Mouse (Mus musculus) urinary bladder, postnatal 4 days (tissue): Measurements from ENCODE around the gene Dhps.
A peak's percentile ranks its signal among the peaks of the same experiment; 100 is the strongest.

Experiments used
- DNase-seq, 2 experiments: peaks; one replicate each; pipeline ENCODE4 v3.0.0; 2021 to 2022; ENCODE audit warnings: low spot score in 2 of 2

Dhps gene

DNA sequence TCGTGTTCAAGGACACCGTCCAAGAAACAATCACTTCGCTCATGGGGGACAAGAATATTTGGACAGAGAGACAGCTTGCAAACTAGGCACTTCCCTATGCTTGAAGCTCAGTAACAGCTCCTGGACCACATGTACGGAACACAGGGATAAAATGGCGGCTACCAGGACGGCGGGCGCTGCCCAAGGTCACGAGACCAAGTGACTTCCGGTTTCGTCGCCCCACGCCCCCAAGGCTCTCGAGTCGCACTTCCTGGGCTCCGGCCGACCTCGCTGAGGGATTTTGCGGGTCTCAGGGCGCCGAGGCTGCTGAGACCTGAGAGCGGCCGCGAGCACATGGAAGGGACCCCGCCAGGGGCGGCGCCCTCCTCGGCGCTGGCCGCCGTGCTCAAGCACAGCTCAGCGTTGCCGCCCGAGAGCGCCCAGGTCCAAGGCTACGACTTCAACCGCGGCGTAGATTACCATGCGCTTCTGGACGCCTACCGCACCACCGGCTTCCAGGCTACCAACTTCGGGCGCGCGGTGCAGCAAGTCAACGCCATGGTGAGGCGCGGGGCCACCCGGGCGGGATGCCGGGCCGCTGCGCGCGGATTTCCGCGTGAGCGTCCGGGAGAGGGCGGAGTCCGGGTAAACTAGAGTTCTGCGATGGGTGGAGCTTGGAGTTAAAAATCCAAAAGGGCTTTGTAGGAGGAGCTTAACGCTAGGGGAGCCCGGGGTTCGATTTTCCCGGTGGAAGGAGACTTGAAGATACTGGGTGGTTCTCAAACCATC, at the start of gene Dhps:
TSS of gene Dhps (plus strand) at position 244 of the 768 bp plus-strand sequence.
- DNase-seq: peak; percentile 86 to 90

DNA sequence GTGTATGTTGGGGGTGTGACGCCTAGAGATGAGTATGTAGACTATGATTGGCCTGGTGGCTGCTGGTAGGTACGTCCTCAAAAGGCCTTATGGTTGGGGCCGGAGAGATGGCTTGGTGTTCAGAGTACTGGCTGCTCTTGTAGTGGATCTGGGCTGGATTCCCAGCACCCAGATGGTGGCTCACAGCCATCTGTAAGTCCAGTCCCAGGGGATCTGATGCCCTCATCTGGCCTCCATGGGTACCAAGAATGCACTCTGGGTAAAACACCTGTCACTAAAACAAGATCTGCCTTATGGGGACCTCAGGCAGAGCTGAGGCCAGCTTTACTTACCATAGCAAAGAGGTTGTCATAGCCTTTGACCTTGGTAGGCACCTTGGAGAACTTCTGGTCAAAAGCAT, 47.7 kb upstream of the Dhps start:
- no peak for DNase-seq

DNA sequence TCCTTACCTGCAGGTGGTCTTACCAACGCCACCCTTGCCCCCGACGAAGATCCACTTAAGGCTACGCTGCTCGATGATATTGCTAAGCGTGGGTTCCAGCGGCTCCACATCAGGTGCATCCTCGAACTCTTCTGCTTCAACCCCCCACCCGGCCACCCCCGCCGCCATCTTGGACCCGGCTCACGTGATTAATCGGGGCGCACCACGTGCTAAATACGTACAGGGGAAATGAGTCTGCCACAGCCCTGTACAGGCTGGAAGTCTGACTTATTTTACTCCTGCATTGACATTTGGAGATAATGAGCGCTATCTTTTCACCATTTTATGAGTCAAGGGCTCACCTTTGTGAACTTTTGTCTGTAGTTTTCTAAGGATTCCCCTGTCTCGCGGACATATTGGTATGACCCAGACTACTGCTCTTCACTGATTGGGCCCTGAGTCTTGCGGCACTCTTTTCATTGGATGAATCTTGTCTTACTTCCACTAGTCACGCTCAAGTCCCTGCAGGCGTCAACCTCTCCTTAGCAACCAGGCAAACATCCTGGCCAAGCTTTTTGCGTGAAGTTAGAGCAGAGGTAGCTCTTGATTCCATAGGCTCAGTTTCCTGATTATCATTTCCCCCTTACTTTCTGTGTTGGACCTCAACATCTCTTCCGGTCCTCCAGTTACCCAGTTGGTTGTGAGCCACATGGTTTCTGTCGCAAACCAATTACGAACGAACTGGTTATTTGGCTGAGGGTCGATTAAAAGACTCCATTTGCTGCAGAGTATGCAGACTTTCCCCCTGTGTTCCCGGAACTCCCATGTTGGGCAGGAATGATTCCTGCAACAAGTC, 46.2 kb upstream of the Dhps start, which contains the start of gene Asna1:
TSS of gene Asna1 (minus strand) at position 184 of the 835 bp plus-strand sequence.
- DNase-seq: peak; percentile 65 to 76

DNA sequence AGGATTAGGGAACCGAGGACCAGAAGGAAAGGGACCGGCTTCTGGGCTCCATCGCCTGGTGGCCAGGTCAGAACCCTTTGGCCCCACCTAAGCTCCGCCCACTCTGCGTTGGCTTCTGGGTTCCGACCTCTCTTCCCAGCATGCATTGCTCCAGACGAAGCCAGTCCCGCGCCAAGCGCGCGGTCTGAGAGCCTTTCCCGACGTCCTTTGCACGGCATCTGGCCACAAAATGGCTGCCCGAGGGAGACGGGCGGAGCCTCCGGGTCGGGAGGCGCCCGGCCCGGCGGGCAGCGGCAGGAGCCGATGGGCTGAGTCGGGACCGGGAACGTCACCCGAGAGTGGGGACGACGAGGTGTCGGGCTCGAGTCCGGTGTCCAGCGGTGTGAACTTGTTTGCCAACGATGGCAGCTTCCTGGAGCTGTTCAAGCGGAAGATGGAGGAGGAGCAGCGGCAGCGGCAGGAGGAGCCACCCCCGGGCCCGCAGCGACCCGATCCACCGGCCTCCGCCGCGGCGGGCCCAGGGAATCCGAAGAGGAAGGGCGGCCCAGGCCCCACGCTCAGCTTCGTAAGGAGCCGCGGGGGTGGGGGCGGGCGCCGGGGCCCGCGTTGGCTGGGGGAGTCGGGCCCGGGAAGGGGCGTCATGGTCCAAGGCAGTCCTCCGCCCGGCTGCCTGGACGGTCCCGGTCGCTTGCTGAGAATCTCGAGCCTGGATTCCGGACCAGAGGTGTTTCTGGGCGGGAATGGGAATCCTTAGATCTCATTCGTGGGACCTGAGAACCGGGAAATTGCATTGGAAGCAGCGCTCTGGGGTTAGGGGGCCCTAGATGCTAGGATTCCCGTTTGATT, 44.7 kb upstream of the Dhps start, which contains the start of gene Trir:
TSS of gene Trir (plus strand) at position 154 of the 846 bp plus-strand sequence.
- DNase-seq: peak; percentile 94 to 97

DNA sequence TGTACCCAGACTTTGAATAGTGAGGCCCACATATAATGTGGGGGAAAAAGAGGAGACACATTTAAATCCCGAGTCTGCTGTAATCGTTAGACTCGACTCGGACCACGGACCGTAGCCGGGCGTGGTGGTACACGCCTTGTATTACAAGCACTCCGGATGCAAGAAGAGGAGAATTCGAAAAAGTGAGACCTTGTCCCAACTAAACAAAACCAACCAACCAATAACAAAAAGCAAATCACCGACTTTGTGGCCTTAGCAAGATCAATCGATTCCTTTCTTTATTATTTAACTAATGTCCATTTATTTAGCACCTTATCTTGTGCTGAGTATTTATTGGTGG, 44.1 kb upstream of the Dhps start:
- DNase-seq: no peak

DNA sequence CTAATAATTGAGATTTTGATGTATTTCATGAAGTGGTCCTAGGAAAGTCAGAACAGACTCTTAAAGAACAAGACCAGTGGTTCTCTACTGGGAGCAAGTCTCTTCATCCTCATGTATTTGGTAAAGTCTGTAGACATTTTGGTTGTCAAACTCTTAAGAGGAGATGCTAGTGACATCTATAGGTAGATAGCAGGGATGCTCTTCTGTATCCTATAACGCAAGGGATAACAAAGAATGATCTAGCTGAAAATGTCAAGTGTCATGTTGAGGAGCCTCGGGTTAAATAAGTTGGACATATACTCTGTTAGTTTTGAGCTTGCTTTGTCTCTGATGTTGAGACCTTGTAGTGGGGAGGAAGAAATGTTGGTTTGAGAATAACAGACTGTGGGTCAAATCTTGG, 43.6 kb upstream of the Dhps start:
- DNase-seq: no peak

DNA sequence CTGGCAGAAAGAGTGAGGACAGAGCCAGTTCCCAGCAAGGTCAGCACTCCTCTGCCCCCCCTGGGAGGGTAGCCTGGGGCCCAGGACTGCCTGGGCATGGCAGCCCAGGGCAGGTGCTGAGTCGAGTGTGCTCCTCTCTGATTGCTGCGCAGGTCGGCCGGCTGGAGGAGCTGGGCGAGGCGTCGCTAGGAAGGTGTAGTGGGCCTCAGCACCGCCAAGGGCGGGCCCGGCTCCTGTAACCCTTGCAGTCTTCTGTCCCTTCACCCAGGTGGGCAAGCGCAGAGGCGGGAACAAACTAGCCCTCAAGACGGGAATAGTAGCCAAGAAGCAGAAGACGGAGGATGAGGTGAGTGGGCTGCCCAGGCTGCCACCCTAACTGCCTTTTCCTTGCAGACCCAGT, 42.3 kb upstream of the Dhps start:
- DNase-seq: no peak

DNA sequence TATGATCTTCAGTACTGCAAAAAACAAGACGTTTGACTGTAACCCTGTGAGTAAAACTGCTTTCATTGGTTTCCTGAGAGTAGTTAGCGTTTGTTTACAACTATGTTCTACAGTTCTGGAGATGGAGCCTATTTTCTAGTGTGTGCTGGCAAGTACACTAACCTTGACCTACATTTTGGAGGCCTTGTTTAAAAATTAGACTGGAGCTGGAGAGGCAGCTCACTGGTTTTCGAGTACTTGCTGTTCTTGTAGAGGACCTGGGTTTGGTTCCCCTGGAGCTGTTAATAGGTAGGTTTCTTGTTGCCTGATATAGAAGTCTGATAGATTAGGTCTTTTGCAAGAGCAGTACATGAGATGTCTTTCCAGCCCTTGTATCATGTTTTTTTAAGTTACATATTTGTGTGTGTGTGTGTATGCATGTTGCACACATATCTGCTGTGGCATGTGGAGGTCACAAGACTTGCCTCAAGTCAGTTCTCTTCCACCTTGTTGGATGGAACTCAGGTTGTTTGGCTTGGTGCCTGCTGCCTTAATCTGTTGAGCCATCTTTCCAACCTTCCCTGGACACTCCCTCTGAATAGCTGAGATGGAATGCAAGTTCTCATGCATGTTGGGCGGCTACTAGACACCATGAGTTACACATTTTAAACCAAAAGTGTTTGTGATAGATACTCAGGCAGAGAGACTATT, 38.8 kb upstream of the Dhps start:
- DNase-seq: no peak

DNA sequence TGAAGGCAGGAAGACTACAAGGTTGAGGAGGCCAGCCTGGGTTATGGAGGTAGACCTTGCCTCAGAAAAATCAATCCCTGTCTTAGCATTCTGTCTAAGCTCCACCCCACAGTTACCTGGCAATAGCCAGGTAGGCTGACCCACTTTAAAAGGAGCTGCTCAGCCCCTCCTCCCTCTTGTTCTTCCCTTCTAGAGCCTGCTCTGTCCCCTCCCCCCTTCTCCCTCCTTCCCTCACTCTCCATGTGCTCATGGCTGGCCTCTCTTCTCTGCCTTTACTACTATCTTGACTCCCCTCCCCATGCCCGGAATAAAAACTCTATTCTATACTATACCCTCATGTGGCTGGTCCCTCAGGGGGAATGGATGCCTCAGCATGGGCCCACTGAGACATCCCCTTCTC, 37.7 kb upstream of the Dhps start:
- DNase-seq: no peak

DNA sequence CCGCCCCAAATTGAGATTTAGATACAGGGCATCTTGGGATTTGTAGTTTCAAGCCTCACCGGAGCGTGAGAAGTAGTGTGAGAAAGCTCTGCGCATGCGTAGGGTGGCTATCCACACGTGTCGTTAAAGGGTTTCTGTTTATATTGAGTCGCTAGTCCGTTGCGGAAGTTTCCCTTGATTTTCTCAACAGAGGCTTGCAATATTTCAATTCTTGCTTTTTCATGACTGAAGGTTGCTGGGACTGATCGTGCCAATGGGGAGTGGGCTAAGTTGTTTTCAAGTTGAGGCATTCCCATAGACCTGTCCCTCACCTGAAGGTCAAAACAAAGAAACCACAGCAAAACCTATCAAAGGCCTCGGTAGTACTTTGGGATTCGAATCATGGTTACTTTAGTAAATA, 36.8 kb upstream of the Dhps start:
- peak; percentile 44 to 76 for DNase-seq

DNA sequence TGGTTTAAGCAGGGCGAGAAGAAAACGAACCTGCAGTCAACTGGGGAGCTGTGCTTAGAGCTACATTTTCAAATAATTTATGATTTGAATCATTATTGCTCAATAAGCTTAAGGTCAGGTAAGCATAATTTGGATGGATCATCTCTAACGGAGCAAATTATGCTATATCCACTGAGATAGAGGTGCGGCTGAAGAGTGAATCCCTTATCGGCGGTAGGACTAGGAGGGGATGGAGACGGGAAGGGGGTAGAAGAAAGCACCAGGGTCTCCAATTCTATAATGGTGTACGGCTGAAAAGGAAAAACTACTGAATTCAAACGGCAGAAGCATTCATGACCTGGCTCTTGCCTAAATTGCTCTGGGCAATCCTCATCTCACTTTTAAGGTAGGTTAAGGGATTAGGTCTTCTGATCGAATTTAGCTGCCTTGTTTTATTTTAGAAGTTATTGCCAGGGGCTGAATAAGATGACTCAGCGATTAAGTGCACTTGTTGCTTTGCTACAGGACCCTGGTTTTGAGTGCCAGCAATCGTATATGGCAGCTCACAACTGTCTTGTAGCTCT, 36.3 kb upstream of the Dhps start:
- DNase-seq: no peak

DNA sequence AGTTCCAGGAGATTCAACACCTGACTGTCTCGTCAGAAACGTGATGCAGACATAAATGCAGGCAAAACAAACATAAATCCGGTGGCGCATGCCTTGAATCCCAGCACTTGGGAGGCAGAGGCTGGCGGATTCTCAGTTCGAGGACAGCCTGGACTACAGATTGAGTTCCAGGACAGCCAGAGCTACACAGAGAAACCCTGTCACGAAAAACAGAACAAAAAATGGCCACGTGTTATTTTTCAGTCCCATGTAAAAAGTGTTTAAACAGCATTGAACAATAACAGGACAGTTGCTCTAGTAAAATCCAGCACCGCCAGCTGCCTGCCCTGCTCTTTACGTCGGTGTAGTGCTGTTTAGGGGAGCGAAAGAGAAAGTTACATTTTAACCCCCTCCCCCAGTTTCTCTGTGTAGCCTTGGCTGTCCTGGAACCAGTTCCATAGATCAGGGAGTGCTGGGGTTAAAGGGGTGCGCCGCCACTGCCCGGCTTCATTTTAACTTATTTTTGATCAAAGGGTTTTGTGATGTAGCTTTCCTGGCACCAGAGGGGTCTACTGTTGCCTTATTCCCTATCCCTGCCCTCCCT, 35.7 kb upstream of the Dhps start:
- DNase-seq: no peak

DNA sequence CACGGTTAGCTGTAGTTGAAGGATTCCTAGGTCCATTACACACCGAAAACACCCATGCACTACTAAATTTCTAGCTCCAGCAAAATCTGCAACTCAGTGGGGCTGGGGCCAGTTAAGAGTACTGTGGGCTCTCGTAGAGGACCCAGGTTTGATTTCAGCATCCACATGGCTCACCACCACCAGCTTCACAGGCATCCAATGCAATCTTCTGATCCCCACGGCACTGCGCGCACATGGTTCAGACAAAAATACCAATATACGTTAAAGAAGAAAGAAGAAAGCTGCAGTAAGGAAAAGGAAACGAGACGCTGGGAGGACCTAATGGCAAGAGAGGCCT, 35.2 kb upstream of the Dhps start:
- no peak for DNase-seq

DNA sequence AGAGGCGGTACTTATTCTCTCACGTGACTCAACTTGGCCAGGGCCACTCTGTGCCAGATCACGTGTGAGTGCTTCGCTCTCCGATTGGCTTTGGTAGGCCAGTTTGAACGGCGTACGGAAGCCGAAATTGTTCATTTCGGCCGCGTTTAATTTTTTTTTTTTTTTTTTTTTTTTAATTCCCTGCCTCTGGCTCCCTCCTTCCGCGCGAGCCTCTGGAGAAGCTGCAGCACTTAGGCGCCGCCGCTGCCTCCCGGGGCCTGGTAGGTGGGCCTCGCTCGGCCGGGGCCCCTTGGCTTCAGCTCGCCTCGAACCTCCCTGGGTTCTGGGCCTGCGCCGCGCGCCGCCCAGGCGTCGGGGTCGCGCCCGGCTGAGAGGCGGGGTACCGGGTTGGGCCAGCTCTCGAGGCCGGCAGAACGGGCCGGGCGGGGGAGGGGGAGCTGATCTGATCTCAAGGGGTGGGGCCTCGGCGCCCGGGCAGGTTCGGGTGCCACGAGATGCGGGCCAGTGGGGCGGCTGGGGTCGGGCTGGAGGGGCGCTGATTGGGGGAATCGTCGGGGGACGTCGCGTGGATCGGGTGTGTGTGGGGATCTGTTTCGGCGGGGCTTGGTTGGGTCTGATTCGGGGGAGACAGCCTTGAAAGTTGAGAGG, 34.7 kb upstream of the Dhps start, which contains the start of gene Tnpo2:
TSS of gene Tnpo2 (plus strand) at position 198 of the 648 bp plus-strand sequence.
- DNase-seq: peak; percentile 87 to 89

DNA sequence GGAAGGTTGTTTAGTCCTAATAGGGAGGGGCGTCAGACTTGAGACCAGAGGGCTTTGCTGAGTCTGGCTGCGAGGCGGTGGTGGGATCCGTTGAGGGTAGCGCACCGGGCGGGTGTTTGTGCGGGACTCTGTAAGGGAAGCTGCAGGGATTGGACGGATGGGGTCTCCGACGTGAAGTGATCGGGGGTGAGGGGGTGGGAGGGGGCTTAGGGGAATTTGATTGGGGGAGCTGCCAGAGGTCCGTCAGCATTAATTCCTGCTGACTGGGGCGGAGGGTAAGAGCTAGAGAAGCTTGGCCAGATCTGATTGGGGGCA, 34.2 kb upstream of the Dhps start:
- no peak for DNase-seq

DNA sequence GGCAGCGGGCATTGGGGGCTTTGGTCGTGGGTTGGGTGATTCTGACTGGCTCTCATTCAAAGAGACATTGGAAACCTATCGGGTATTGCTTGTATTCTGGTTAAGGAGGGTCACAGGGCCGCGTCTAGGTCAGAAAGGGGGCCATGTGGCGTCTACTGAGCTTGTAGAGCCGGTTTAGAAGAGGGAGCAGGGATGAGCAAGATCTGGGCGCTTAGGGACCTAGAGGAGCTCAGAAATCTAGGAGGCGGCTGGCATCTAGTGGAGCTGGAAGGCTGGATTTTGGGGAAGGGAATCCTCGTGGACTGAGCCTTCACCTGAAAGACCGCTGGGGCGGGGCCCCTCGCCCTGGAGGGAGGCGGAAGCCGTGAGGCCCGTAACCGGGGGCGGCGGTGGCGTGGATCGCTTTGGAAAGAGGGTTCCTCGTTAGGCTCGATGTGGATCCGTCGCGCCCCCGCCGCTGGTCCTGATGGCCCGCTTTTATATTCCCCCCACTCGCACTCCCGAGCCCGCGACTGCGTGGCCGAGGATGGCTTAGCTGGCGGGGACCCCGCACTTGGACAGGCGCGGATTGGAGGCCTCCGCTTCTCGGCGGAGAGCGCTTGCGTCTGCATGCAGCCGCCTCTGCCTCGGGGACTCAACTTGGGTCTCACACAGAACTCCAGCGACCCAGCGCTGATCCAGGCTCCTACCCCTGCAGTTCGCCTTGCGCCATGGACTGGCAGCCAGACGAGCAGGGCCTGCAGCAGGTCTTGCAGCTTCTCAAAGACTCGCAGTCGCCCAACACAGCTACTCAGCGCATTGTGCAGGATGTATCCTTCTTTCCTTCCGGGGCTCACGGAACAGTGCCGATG, 33.7 kb upstream of the Dhps start:
- peak in 1 of 2 experiments; percentile 45 for DNase-seq

DNA sequence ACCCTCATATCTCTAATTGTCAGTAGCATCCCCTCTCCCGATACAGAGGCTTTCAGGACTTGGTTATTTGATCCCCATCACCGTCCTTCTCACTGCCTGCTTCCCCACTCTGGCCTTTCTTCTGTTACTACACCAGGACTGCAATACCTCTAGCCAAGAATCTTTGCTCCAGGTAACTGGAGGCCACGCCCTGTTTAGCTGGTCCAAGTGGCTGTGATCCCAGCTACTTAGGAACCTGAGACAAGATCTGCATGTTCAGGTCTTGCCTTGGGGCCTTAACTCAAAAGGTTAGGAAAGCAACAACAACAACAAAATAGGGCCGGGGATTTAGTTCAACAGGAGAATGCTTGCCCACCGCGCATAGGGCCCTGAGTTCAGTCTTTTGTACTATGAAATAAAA, 27.9 kb upstream of the Dhps start:
- DNase-seq: no peak

DNA sequence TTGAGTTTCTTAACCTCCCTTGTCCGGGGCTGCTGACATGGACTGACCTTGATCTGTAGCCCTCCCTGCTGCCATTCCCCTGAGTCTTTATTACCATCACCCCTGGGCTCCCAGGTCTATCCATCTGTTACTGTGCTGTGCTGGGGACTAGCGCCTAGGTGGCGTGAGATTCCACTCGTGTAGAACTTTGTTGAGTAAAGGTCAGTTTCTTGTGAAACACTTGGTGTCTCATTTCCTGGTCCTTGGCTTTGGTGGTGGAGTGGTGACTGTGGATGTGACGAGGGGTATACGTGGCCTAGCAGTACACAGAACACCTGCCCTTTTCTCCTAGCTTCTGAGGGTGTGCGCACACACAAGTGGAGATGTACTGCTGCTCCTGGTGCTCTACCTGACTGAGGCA, 14.2 kb upstream of the Dhps start:
- DNase-seq: no peak

DNA sequence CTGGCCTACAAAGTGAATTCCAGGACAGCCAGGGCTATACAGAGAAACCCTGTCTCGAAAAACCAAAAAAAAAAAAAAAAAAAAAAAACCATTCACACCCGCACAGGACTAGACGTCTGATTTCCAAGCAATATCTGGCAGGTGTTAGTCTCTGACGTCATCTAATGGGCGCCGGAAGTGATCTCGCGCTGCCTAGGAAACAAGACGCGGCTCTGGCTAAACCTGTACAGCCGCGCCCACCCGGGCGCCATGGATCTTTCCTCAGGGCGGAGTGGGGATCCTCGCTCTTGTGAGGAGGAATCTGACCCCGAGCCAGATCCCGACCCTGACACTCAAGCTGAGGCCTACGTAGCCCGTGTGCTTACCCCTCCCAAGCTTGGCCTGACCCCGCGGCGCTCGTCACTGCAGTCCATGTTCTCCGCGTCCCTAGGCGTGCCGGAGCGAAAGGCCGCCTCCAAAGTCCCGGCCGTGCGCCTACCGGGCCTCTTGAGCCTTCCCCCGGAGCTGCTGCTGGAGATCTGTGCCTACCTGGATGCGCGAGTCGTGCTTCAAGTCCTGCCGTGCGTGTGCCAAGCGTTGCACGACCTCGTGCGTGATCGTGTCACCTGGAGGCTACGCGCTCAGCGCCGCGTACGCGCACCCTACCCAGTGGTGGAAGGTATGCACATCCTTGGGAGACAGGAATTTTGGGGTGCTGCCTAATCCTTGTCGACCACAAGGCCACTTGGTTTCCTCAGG, 11.5 kb upstream of the Dhps start, which contains the start of gene Fbxw9:
TSS of gene Fbxw9 (plus strand) at position 177 of the 738 bp plus-strand sequence.
- peak; percentile 81 to 88 for DNase-seq
